Mouse (Mus musculus) left cerebral cortex, postnatal 4 days (tissue): ENCODE results near the gene Onecut3. TPM values are rescaled to one million over a fixed set of nuclear protein-coding genes. Genes with fewer than 3 reads are reported as not detected.

Experiments used
- DNase-seq: peaks from one replicate; pipeline ENCODE4 v3.0.0-alpha.2; 2022
- intact Hi-C: fragments of 180-260 bp; cut with DNase I; formaldehyde crosslinking; loops from one replicate; pipeline ENCODE4 v1.15.1; 2025
- total RNA-seq, 2 experiments: library from RNA; stranded (reverse); gene quantifications; 2 replicates each; pipeline ENCODE4 v1.2.3; 2021

Gene Onecut3
- total RNA-seq, 2 experiments from 2014 or later = 0.24 TPM; not detected in 1

DNA sequence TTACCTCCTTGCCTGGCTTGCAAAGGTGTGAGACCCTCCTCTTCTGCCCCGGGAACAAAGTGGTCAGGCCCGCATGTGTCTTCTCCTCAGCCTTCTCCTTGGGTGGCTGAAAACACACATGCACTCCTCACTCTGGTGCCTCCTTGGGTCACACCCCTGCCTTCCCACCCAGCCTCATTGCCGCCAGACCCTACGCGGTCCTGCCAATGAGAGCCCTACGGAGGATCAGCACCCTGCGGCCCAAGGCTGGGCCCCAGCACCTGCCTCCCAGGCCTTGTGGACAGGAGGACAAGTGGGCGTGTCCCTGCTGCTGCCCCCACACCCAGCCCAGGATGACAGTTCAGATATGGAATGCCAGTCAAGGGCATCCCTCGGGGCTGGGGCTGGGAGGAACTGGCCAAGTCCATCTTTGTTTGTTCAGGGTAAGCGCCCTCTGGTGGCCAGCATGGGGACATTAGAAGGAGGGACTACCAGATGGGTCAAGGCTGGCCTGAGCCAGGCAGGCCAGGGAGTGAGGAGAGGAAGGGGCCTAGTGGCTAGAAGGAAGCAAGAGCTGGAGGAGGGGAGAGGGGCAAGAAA, 53.9 kb downstream of the Onecut3 start:
- intact Hi-C loops = no loop called here
- DNase-seq = peak; percentile 89

DNA sequence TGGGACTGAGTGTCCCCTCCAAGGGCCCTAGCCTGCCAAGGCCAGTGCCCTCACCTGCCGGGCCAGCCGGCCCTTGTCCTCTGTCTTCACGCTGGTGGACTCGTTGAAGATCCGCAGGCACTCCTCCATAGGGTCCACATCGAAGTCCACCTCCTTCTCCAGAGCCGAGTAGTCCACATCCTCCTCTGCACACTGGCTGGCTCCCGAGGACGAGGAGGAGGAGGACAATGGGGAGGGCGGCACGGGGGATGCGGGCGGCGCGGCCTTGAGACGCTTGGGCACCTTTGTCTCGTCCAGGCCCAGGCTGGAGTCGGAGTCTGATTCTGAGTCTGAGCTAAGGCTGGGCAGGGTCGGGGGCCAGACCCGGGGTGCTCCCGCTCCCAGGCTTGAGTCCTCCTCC, 54.6 kb downstream of the Onecut3 start:
- DNase-seq = no peak
- intact Hi-C loops = no loop called here

GRCm38 (mm10) chr10:80552364-80552763, 57.7 kb downstream of the Onecut3 start:
- intact Hi-C loops = no loop called here
- no peak for DNase-seq

- no peak for DNase-seq
Observed at GRCm38 (mm10) chr10:80553575-80553974, 58.9 kb downstream of the Onecut3 start.

DNA sequence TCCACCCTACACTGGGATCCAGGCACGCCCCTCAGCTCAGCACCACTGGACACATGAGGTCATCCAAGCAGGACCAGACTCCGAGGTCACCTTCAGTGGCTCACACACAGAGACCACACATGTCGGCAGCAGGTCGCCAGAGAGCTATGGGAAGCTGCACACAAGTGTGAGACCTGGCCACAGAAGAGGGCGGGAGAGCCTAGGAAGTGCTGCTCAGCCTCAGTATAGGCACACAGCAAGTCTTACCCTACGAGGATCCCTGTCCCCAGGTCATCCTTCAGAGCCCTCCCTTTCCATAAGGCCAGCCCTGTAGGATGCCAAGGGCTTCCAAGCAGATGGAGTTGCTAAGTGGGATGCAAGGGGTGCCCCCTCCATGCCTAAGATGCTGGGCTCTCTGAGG, 59.4 kb downstream of the Onecut3 start:
- intact Hi-C loops = no loop called here
- no peak for DNase-seq

More at GRCm38 (mm10) chr10:80553575-80553974, 58.9 kb downstream of the Onecut3 start:
- intact Hi-C loops = no loop called here

DNA sequence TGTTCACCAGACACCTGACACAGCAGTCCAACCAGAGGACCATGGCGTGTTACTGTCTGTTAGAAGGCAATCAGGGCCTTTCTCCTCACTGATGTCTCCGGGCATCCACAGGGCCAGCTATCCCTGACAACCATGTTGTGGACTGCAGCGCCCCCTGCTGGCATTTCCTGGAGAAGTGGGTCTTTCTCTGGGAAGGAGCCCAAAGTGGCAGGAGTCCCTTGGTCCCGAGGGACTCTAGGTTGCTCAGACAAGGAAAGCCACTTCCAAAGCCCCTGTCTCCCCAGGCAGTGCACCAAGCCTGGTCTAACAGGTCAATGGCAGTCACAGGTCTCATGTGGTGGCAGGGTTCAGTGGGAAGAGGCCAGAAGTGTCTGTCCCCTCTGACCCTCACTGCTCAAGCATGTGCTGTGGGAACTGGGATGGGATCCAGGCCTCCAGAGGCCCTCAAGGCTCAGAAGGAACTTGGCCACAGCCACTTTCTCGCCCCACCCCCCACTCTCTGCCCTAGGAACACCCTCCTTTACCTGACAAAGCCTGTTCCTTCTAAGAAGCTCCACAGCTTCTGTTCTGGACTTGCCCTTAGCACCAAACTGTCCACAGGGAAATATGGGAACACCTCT, 62.8 kb downstream of the Onecut3 start:
- intact Hi-C loops = no loop called here
- DNase-seq = peak; percentile 87

DNA sequence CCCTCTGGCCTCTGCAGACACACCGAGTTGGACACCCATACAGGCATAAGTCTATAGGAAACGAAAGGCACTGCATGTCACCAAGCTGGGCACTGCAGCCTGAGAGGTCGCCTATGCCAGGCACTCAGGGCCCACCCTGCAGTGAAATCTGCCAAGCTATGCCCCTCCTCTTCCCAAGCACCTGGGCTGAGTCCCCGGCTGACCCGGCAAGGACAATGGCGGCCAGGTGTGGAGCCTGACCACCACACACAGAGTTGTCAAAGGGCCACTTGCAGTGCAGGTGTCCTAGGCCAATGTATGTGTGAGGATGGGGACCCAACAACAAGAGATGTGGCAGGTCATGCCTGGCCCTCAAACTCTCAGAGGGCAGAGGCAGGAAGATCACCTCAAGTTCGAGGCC, 64.8 kb downstream of the Onecut3 start:
- no peak for DNase-seq
- intact Hi-C loops = no loop called here

DNA sequence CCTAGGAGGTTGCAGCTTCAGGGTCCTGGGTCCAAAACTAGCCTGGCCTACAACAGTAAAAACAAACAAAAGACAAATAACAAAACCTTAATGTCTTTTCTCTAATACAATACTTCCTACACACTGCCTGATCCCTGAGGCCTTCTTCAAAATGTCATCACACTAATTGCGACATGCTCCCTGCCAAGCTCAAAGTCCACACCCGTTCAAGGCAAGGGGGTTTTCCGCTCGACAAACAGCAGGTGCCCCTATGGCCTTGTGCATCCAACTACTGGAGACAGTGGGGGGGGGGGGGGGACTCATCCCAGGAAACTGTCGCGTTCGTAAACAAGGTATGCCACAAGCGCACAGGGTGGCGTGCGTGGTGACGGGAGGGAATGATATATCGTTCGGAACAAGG, 66.0 kb downstream of the Onecut3 start:
- intact Hi-C loops = loop anchor here (5.0 kb wide), 1 partner anchor 113 kb away; no protein-coding TSS in a partner anchor
- no peak for DNase-seq

DNA sequence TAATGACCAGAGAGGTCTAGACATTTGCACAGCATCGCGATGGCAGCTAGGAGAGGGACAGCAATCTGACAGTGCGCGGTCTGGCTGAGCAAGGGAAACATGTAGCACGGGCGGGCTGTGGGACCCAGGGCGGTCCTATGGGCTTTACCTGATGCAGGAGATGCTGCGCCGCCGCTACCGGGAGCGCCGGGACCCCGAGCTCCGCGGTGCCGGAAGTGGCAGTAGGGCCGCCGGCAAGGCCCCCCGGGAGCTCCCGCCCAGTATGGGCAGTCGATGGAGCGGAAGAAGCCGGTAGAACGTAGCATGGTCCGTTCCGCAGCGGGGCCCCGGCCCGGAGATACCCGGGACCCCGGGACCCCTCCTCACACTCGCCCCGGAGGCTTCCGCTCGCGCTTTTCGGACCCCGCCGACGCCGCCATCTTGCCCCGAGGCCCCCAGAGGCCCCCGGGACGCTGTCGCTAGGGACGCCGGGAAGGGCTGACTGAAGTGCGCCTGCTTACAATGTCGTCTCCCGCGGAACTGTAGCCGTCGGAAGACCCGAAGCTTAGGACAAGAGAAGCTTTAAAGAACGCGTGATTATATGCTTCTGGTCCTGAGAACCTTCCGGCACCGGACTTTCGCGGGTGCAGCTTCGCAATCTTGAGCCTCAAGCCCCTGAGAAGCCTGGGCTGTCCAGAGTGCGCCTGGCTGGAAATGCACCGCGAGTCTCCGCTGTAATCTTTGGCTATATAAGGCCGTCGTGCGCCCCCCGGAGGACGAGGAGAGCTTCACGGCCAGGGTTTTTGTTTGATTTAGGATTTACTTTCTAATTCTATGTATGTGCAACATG, 66.7 kb downstream of the Onecut3 start, which contains the start of gene Rexo1:
Rexo1 (minus strand) TSS at position 445 of the 829 bp plus-strand sequence.
- intact Hi-C loops = loop anchor here (5.0 kb wide), 1 partner anchor 114 kb away; no protein-coding TSS in a partner anchor

GRCm38 (mm10) chr10:80566375-80567092, 71.9 kb downstream of the Onecut3 start:
- intact Hi-C loops = no loop called here
- peak; percentile 88 for DNase-seq

More for the DNA sequence above, 66.7 kb downstream of the Onecut3 start, which contains the start of gene Rexo1:
- DNase-seq = peak; percentile 94

Other genes with a start within 250 kb of the Onecut3 start
- 100 to 1,000 TPM; 124 to 125 TPM for gene Ndufs7, start 245.7 kb upstream of the Onecut3 start, total RNA-seq
- 10 to 100 TPM; 21.9 to 23.0 TPM for gene Gamt, start 233.8 kb upstream of the Onecut3 start, total RNA-seq
- gene Dazap1, start 233.3 kb upstream of the Onecut3 start, total RNA-seq = 100 to 1,000 TPM; 136 to 145 TPM
- gene Rps15, start 202.4 kb upstream of the Onecut3 start, total RNA-seq = 100 to 1,000 TPM; 873 to 899 TPM
- gene Apc2, start 198.9 kb upstream of the Onecut3 start, total RNA-seq = 100 to 1,000 TPM; 398 to 400 TPM
- gene 2310011J03Rik, start 174.3 kb upstream of the Onecut3 start, total RNA-seq = 10 to 100 TPM; 13.6 to 14.2 TPM
- gene Pcsk4, start 165.3 kb upstream of the Onecut3 start, total RNA-seq = 10 to 100 TPM in 1 of 2 experiments, 1 to 10 TPM in 1; 8.1 to 10.5 TPM
- gene Reep6, start 164.9 kb upstream of the Onecut3 start, total RNA-seq = 10 to 100 TPM; 13.3 to 14.8 TPM
- under 1 TPM; 0.56 to 0.72 TPM for gene Adamtsl5, start 146.4 kb upstream of the Onecut3 start, total RNA-seq
- gene Plk5, start 138.4 kb upstream of the Onecut3 start, total RNA-seq = 1 to 10 TPM; 4.2 to 6.1 TPM
- gene Mex3d, start 107.2 kb upstream of the Onecut3 start, total RNA-seq = 10 to 100 TPM; 75.5 to 80.1 TPM
- gene Mbd3, start 95.3 kb upstream of the Onecut3 start, total RNA-seq = 100 to 1,000 TPM; 138 to 147 TPM
- gene Uqcr11, start 88.0 kb upstream of the Onecut3 start, total RNA-seq = 100 to 1,000 TPM; 282 to 286 TPM
- gene Tcf3, start 61.2 kb upstream of the Onecut3 start, total RNA-seq = 10 to 100 TPM; 51.9 to 53.7 TPM
- gene Atp8b3, start 44.3 kb downstream of the Onecut3 start, total RNA-seq = under 1 TPM; 0.14 to 0.20 TPM
- gene Rexo1, start 66.7 kb downstream of the Onecut3 start, total RNA-seq = 10 to 100 TPM; 65.2 to 67.5 TPM
- 10 to 100 TPM; 34.1 to 35.5 TPM for gene Klf16, start 82.5 kb downstream of the Onecut3 start, total RNA-seq
- 100 to 1,000 TPM; 131 to 133 TPM for gene Abhd17a, start 95.5 kb downstream of the Onecut3 start, total RNA-seq
- gene Scamp4, start 108.0 kb downstream of the Onecut3 start, total RNA-seq = 10 to 100 TPM; 30.9 to 34.5 TPM
- 1 to 10 TPM; 2.9 to 3.6 TPM for gene Adat3, start 108.0 kb downstream of the Onecut3 start, total RNA-seq
- gene Gm49322, start 111.2 kb downstream of the Onecut3 start, total RNA-seq = 1 to 10 TPM; 3.7 to 4.8 TPM
- 100 to 1,000 TPM; 130 to 138 TPM for gene Csnk1g2, start 128.0 kb downstream of the Onecut3 start, total RNA-seq
- gene Btbd2, start 162.2 kb downstream of the Onecut3 start, total RNA-seq = 10 to 100 TPM; 80.9 to 83.2 TPM
- 10 to 100 TPM; 61.6 to 67.1 TPM for gene Mknk2, start 183.3 kb downstream of the Onecut3 start, total RNA-seq
- gene Mob3a, start 207.1 kb downstream of the Onecut3 start, total RNA-seq = 10 to 100 TPM; 52.0 to 52.1 TPM
- gene Izumo4, start 207.3 kb downstream of the Onecut3 start, total RNA-seq = 10 to 100 TPM; 46.3 to 53.6 TPM
- gene Ap3d1, start 247.4 kb downstream of the Onecut3 start, total RNA-seq = 100 to 1,000 TPM; 142 to 145 TPM